Mouse (Mus musculus) adrenal gland, adult 2 months (tissue): ENCODE data around the gene Smarcc2. TPM values are rescaled to one million over a fixed set of nuclear protein-coding genes. Genes with fewer than 3 reads are reported as not detected.

Source experiments
- DNase-seq: peaks from one replicate; pipeline ENCODE4 v3.0.0; 2021
- microRNA-seq, 2 experiments: library from miRNA; unstranded; fragments of <30 nt; microRNA quantifications; one replicate each; pipeline ENCODE4 v1.2.0; 2021
- polyA plus RNA-seq: library from polyadenylated mRNA; depleted of rRNA; stranded (reverse); fragments of >200 nt; gene quantifications from 2 replicates; pipeline ENCODE4 v1.2.3, GENCODE M21; 2012; rRNA removed
- total RNA-seq, 2 experiments: library from RNA; stranded (reverse); gene quantifications; 2 replicates each; pipeline ENCODE4 v1.2.3; 2021

Gene Smarcc2
- total and polyA plus RNA-seq, 3 experiments, result 120 to 130 (median 128) TPM

DNA sequence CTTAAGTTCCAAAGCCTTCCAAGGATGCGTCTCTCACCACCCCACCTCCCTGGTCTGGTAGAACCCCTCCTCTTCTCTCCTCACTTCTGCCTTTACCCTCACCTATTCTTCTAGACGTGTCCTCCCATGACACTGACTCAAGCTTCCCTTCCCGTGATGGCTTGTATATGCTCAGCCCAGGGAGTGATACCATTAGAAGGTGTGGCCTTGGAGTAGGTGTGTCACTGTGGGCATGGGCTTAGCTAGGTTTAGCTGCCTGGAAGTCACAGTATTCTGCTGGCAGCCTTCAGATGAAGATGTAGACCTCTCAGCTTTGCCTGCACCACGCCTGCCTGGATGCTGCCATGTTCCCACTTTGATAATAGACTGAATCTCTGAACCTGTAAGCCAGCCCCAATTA lies 56.0 kb downstream of the Smarcc2 start:
- DNase-seq, result no peak

DNA sequence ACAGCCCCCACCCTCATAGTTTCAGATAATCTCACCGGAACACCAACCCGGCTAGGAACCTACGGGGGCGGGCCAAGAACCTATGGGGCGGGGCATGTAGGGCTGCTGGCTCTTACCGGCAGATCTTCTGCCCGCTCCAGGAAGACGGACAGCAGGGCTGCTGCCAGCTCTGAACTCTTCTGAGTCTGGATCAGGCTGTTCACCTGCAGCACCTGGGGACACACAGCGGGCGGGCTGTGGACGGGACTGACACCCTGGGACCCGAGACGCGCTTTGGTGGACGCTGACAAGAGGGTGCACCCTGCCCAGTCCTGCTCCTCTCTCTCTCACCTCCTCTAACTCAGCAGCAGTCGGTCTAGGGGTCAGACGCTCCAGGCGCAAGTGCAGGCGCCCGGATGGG lies 57.0 kb downstream of the Smarcc2 start:
- no peak for DNase-seq

- DNase-seq, result no peak
Measured at GRCm38 (mm10) chr10:128516677-128517076, 57.6 kb downstream of the Smarcc2 start.

DNA sequence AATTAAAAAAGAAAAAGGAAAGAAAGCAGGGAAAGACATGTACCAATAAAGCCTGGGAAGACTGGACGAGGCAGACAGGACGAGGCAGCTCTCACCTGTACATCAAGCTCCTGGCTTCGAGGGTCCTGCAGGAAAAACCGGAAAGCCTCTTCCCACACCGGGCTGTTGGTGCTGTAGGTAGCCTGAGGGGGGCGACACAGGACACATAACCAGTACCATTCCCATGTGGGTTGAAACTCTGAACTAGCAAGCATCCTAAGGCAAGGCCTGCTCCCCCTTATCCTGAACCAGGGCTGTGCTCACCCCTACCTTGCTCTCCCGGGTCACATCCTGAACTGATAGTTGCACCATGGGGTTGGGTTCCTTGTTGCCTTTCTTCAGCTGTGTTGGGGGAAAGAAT lies 59.8 kb downstream of the Smarcc2 start:
- peak; percentile 54 for DNase-seq

DNA sequence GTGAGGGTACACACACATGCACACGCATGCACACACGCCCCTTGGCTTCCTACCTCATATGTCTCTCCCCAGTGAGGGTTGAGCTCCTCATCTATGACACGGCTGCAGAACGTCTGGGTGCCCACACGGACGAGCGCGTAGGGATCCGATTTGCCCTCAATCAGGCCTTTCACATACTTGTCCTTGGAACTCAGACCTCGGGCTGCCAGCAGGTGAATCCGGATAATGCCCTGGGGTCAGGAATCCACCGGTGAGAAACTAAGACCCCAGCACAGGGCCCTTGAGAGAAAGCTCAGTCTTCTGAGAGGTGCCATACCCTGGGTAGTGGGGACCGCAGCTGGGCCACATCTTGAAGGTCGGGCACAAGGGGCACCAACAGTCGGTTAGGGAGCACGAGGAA lies 61.5 kb downstream of the Smarcc2 start:
- no peak for DNase-seq

GRCm38 (mm10) chr10:128522351-128522750 lies 63.3 kb downstream of the Smarcc2 start:
- DNase-seq, result no peak

- no peak for DNase-seq
Measured at GRCm38 (mm10) chr10:128524111-128524731, 65.2 kb downstream of the Smarcc2 start.

- peak; percentile 71 for DNase-seq
Measured at GRCm38 (mm10) chr10:128524732-128525662, 65.9 kb downstream of the Smarcc2 start.

DNA sequence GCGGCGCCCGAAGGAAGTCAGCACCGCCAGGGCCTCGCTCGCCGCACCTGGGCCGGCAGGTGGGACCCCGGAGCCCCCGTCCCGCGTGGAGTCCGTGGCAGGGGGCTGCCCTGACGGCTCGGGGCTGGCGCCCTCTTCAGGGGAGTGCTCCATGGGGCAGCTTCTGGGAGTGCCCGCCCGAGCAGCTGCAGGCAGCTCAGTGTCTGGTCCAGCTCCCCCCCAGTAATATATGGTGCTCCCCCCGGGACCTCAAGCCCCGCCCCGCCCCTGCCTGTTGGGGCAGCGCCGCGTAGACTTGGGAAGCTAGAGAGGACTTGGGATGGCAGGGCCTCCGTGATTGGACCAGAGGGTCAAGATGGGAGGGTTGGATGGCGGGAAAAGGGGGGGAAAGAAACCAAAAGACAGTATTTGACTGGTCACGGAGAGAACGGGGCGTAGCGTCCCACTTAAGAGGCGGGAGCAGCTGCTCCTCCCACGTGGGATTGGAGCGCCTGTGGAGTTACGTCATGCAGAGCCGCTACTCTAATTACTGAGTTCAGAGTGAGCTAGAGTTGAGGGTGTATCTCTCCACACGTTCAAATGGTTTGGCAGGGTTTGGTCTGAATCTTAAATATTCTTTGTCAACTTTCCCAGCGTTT lies 66.7 kb downstream of the Smarcc2 start, which contains the start of gene Esyt1:
Gene Esyt1 (minus strand): TSS at position 201 of the 638 bp plus-strand sequence.
- peak; percentile 98 for DNase-seq

DNA sequence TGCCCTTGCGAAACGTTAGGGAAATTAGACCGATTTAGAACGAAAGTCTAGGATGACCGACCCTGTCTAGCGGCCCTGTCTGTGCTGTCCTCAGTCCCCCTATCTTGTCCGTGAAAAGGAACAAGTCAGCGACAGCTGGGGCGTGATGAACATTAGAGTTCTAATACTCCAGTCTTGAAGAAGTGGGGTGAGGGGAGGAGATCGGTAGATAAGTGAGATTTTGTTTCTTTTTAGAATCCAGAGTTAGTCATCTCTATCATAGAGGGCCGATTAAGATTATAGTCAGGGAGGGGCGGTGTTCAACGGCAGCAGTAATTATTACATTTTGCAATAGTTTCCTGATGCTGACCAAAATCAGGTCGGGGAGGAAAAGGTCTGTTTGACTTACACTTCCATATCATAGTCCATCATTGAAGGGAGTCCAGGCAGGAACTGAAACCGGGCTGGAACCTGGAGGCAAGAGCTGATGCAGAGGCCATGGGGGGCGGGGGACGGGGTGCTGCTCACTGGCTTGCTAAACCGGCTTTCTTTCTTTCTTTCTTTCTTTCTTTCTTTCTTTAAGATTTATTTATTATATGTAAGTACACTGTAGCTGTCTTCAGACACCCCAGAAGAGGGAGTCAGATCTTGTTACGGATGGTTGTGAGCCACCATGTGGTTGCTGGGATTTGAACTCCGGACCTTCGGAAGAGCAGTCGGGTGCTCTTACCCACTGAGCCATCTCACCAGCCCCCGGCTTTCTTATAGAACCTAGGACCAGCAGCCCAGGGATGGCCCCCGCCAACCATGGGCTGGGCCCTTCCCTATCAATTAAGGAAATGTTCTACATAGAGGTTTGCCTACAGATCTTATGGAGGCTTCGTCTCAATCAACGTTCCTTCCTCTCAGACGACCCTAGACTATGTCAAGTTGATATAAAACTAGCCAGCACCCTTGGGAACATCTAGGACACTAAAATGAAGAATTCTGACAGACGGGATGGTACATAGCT lies 67.6 kb downstream of the Smarcc2 start:
- DNase-seq, result no peak

- no peak for DNase-seq
Measured at GRCm38 (mm10) chr10:128535206-128535605, 76.2 kb downstream of the Smarcc2 start.

DNA sequence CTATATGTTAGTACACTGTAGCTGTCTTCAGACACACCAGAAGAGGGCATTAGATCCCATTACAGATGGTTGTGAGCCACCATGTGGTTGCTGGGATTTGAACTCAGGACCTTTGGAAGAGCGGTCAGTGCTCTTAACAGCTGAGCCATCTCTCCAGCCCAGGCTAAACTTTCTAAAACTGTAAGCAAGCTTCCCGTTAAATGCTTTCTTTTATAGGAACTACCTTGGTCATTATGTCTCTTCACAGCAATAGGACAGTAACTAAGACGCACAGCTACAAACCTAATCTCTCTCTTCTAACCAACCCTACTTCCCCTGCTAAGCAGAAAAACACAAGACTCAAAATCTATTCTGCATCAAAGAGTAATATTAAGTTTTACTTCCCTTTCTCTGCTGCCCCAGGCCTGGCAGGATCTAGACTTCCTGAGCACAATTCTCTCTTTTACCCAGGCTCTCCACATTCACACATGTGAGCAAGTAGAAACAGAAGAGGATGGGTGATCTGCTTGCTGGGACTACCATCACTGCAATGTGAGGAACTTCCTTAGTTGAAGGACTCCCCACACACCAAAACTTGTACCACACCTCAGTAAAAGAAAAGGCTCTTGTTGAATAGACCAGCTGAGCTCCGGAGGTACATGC lies 76.7 kb downstream of the Smarcc2 start:
- DNase-seq, result no peak

GRCm38 (mm10) chr10:128536266-128536940 lies 77.4 kb downstream of the Smarcc2 start:
- DNase-seq, result peak; percentile 88

GRCm38 (mm10) chr10:128538340-128538870 lies 79.4 kb downstream of the Smarcc2 start:
- no peak for DNase-seq

Small RNAs within 50 kb of the gene (microRNA-seq; reads per million reads assigned to microRNA genes)
- gene Mir6916 (0.41 to 0.44 reads per million in 2 experiments), gene Mir8105 (1.5 to 2.5 reads per million in 2 experiments)

Other genes with a start within 250 kb of the Smarcc2 start
- gene Spryd4, start 247.4 kb upstream of the Smarcc2 start, total RNA-seq, result 10 to 100 TPM; 14.3 to 17.0 TPM
- gene Spryd4, start 247.4 kb upstream of the Smarcc2 start, polyA plus RNA-seq, result 5.8 and 7.4 TPM in 2 replicates
- not detected for gene Mip, start 233.4 kb upstream of the Smarcc2 start, total RNA-seq
- gene Mip, start 233.4 kb upstream of the Smarcc2 start, polyA plus RNA-seq, result not detected in 2 replicates
- gene Timeless, start 227.2 kb upstream of the Smarcc2 start, total RNA-seq, result 1 to 10 TPM; 4.8 to 7.2 TPM
- gene Timeless, start 227.2 kb upstream of the Smarcc2 start, polyA plus RNA-seq, result 1.9 and 2.8 TPM in 2 replicates
- 1 to 10 TPM in 1 of 2 experiments, not detected in 1; 1.5 TPM for gene Apon, start 205.2 kb upstream of the Smarcc2 start, total RNA-seq
- 0.10 and 0.40 TPM in 2 replicates for gene Apon, start 205.2 kb upstream of the Smarcc2 start, polyA plus RNA-seq
- 10 to 100 TPM in 1 of 2 experiments, under 1 TPM in 1; 0.76 to 19.1 TPM for gene Apof, start 190.6 kb upstream of the Smarcc2 start, total RNA-seq
- 11.0 and 25.2 TPM in 2 replicates for gene Apof, start 190.6 kb upstream of the Smarcc2 start, polyA plus RNA-seq
- 10 to 100 TPM; 24.0 to 33.5 TPM for gene Stat2, start 188.7 kb upstream of the Smarcc2 start, total RNA-seq
- 37.3 and 39.2 TPM in 2 replicates for gene Stat2, start 188.7 kb upstream of the Smarcc2 start, polyA plus RNA-seq
- gene Il23a, start 160.5 kb upstream of the Smarcc2 start, total RNA-seq, result not detected
- not detected in 2 replicates for gene Il23a, start 160.5 kb upstream of the Smarcc2 start, polyA plus RNA-seq
- 10 to 100 TPM; 13.8 to 18.3 TPM for gene Pan2, start 155.9 kb upstream of the Smarcc2 start, total RNA-seq
- gene Pan2, start 155.9 kb upstream of the Smarcc2 start, polyA plus RNA-seq, result 17.2 and 20.4 TPM in 2 replicates
- gene Cnpy2, start 136.8 kb upstream of the Smarcc2 start, total RNA-seq, result 100 to 1,000 TPM; 180 to 204 TPM
- gene Cnpy2, start 136.8 kb upstream of the Smarcc2 start, polyA plus RNA-seq, result 20.1 and 28.6 TPM in 2 replicates
- 100 to 1,000 TPM; 391 to 444 TPM for gene Cs, start 121.5 kb upstream of the Smarcc2 start, total RNA-seq
- 315 and 332 TPM in 2 replicates for gene Cs, start 121.5 kb upstream of the Smarcc2 start, polyA plus RNA-seq
- 10 to 100 TPM; 72.2 to 77.1 TPM for gene Coq10a, start 90.3 kb upstream of the Smarcc2 start, total RNA-seq
- gene Coq10a, start 90.3 kb upstream of the Smarcc2 start, polyA plus RNA-seq, result 44.2 and 116 TPM in 2 replicates
- gene Ankrd52, start 82.1 kb upstream of the Smarcc2 start, total RNA-seq, result 10 to 100 TPM; 48.3 to 59.3 TPM
- 44.2 and 53.1 TPM in 2 replicates for gene Ankrd52, start 82.1 kb upstream of the Smarcc2 start, polyA plus RNA-seq
- not detected for gene Slc39a5, start 58.0 kb upstream of the Smarcc2 start, total RNA-seq
- not detected in 2 replicates for gene Slc39a5, start 58.0 kb upstream of the Smarcc2 start, polyA plus RNA-seq
- gene Nabp2, start 47.8 kb upstream of the Smarcc2 start, total RNA-seq, result 10 to 100 TPM; 79.3 to 93.8 TPM
- gene Nabp2, start 47.8 kb upstream of the Smarcc2 start, polyA plus RNA-seq, result 21.3 and 22.2 TPM in 2 replicates
- 10 to 100 TPM; 39.1 to 41.7 TPM for gene Rnf41, start 47.6 kb upstream of the Smarcc2 start, total RNA-seq
- 24.4 and 28.4 TPM in 2 replicates for gene Rnf41, start 47.6 kb upstream of the Smarcc2 start, polyA plus RNA-seq
- 100 to 1,000 TPM; 786 to 985 TPM for gene Myl6, start 34.9 kb downstream of the Smarcc2 start, total RNA-seq
- gene Myl6, start 34.9 kb downstream of the Smarcc2 start, polyA plus RNA-seq, result 324 and 445 TPM in 2 replicates
- gene Myl6b, start 39.4 kb downstream of the Smarcc2 start, total RNA-seq, result 1 to 10 TPM; 6.2 to 8.3 TPM
- gene Myl6b, start 39.4 kb downstream of the Smarcc2 start, polyA plus RNA-seq, result 5.1 and 5.7 TPM in 2 replicates
- gene Esyt1, start 66.6 kb downstream of the Smarcc2 start, total RNA-seq, result 10 to 100 TPM; 26.1 to 32.6 TPM
- 52.8 and 59.6 TPM in 2 replicates for gene Esyt1, start 66.6 kb downstream of the Smarcc2 start, polyA plus RNA-seq
- 10 to 100 TPM; 11.7 to 12.3 TPM for gene Zc3h10, start 88.5 kb downstream of the Smarcc2 start, total RNA-seq
- gene Zc3h10, start 88.5 kb downstream of the Smarcc2 start, polyA plus RNA-seq, result 16.0 and 16.3 TPM in 2 replicates
- 1,000 to 10,000 TPM; 3,028 to 3,144 TPM for gene Rpl41, start 90.1 kb downstream of the Smarcc2 start, total RNA-seq
- gene Rpl41, start 90.1 kb downstream of the Smarcc2 start, polyA plus RNA-seq, result 1,154 and 1,178 TPM in 2 replicates
- 10 to 100 TPM; 79.7 to 88.2 TPM for gene Pa2g4, start 106.7 kb downstream of the Smarcc2 start, total RNA-seq
- gene Pa2g4, start 106.7 kb downstream of the Smarcc2 start, polyA plus RNA-seq, result 6.4 and 8.6 TPM in 2 replicates
- gene Erbb3, start 130.4 kb downstream of the Smarcc2 start, total RNA-seq, result 1 to 10 TPM; 2.3 to 3.8 TPM
- gene Erbb3, start 130.4 kb downstream of the Smarcc2 start, polyA plus RNA-seq, result 1.1 and 1.3 TPM in 2 replicates
- 100 to 1,000 TPM; 715 to 972 TPM for gene Rps26, start 167.5 kb downstream of the Smarcc2 start, total RNA-seq
- 581 and 897 TPM in 2 replicates for gene Rps26, start 167.5 kb downstream of the Smarcc2 start, polyA plus RNA-seq
- gene Ikzf4, start 186.7 kb downstream of the Smarcc2 start, total RNA-seq, result 1 to 10 TPM; 1.9 to 2.6 TPM
- 3.1 and 3.5 TPM in 2 replicates for gene Ikzf4, start 186.7 kb downstream of the Smarcc2 start, polyA plus RNA-seq
- 10 to 100 TPM; 29.2 to 32.7 TPM for gene Suox, start 214.8 kb downstream of the Smarcc2 start, total RNA-seq
- 10.2 and 10.8 TPM in 2 replicates for gene Suox, start 214.8 kb downstream of the Smarcc2 start, polyA plus RNA-seq
- gene Rab5b, start 237.0 kb downstream of the Smarcc2 start, total RNA-seq, result 100 to 1,000 TPM; 112 to 127 TPM
- gene Rab5b, start 237.0 kb downstream of the Smarcc2 start, polyA plus RNA-seq, result 46.5 and 69.5 TPM in 2 replicates
- gene Pmel, start 244.9 kb downstream of the Smarcc2 start, total RNA-seq, result 1 to 10 TPM in 1 of 2 experiments, under 1 TPM in 1; 0.86 to 1.0 TPM
- 0.30 and 0.76 TPM in 2 replicates for gene Pmel, start 244.9 kb downstream of the Smarcc2 start, polyA plus RNA-seq
- 10 to 100 TPM; 12.6 to 16.2 TPM for gene Cdk2, start 245.8 kb downstream of the Smarcc2 start, total RNA-seq
- 10.5 and 10.7 TPM in 2 replicates for gene Cdk2, start 245.8 kb downstream of the Smarcc2 start, polyA plus RNA-seq